Mouse (Mus musculus) cortical plate, adult 2 months (tissue): ENCODE results near the gene Cacna1c. TPM values are rescaled to one million over a fixed set of nuclear protein-coding genes. Genes with fewer than 3 reads are reported as not detected.

Experiments used
- H3K27ac ChIP-seq: fragments of 200-500 bp; 2 replicates; pipeline ENCODE4 v1.5.1; 2012; ENCODE audit warnings: low read length, control low read depth, inconsistent platforms; ENCODE audit not compliant: insufficient read depth
- H3K4me1 ChIP-seq: fragments of 200-500 bp; 2 replicates; pipeline ENCODE4 v1.6.1; 2011; ENCODE audit warnings: low read length; ENCODE audit not compliant: control insufficient read depth, insufficient read depth
- H3K4me3 ChIP-seq: fragments of 200-500 bp; 2 replicates; pipeline ENCODE4 v1.5.1; 2011; ENCODE audit warnings: mild to moderate bottlenecking, low read length, control low read depth; ENCODE audit not compliant: insufficient read depth
- CTCF ChIP-seq: fragments of 200-500 bp; IDR thresholded peaks from 2 replicates; pipeline ENCODE4 v1.5.1; 2011; ENCODE audit warnings: mild to moderate bottlenecking, control low read depth, low read length; ENCODE audit not compliant: insufficient read depth; ENCODE audit errors: extremely low read depth
- POLR2A ChIP-seq: fragments of 200-500 bp; IDR thresholded peaks from 2 replicates; pipeline ENCODE4 v1.6.1; 2011; ENCODE audit warnings: mild to moderate bottlenecking, low read length, control low read depth; ENCODE audit not compliant: insufficient read depth; ENCODE audit errors: extremely low read depth
- polyA plus RNA-seq: library from polyadenylated mRNA; depleted of rRNA; stranded (reverse); fragments of >200 nt; gene quantifications from 2 replicates; pipeline ENCODE4 v1.2.3, GENCODE M21; 2012

The Cacna1c gene
- polyA plus RNA-seq, 1 experiment: 15.9 TPM

GRCm38 (mm10) chr6:119175078-119175853, 21.0 kb downstream of the Cacna1c start, which contains the start of gene Dcp1b:
Gene Dcp1b (plus strand): TSS chr6:119175253.
- H3K27ac ChIP-seq: peak within 1 kb of the TSS; percentile 85
- peaks cover 6% of the 10 kb centered on the region for H3K4me1 ChIP-seq
- peak within 1 kb of the TSS; percentile 95 for H3K4me3 ChIP-seq
- TF ChIP-seq CTCF: no peak
- peak; percentile 21; the same call in 1 of the 2 replicates for TF ChIP-seq POLR2A

- peaks cover 6% of the 10 kb centered on the region for H3K4me1 ChIP-seq
- no peak for TF ChIP-seq CTCF
- no peak for TF ChIP-seq POLR2A
- peak overlapping the region; percentile 9; the same call in 1 of the 2 replicates for H3K27ac ChIP-seq
Measured at GRCm38 (mm10) chr6:119174307-119175074, 21.7 kb downstream of the Cacna1c start.

GRCm38 (mm10) chr6:119165677-119166076, 30.5 kb downstream of the Cacna1c start:
- Histone ChIP-seq H3K4me1 (no peaks in the 10 kb centered on the region), H3K4me3 (no peak overlapping the region), H3K27ac (no peak overlapping the region)
- TF ChIP-seq POLR2A (no peak), CTCF (no peak)

More at GRCm38 (mm10) chr6:119174307-119175074, 21.7 kb downstream of the Cacna1c start:
- peak overlapping the region; percentile 95 for H3K4me3 ChIP-seq

GRCm38 (mm10) chr6:119145109-119145508, 51.1 kb downstream of the Cacna1c start:
- no peak overlapping the region for H3K27ac ChIP-seq
- H3K4me3 ChIP-seq: no peak overlapping the region
- TF ChIP-seq CTCF: no peak
- no peak for TF ChIP-seq POLR2A
- H3K4me1 ChIP-seq: no peaks in the 10 kb centered on the region

- Histone ChIP-seq H3K4me3 (no peak overlapping the region), H3K4me1 (no peaks in the 10 kb centered on the region), H3K27ac (no peak overlapping the region)
- no peak for TF ChIP-seq CTCF
- TF ChIP-seq POLR2A: no peak
Measured at GRCm38 (mm10) chr6:119139561-119139960, 56.7 kb downstream of the Cacna1c start.

GRCm38 (mm10) chr6:119137768-119138167, 58.5 kb downstream of the Cacna1c start:
- Histone ChIP-seq H3K4me1 (no peaks in the 10 kb centered on the region), H3K4me3 (no peak overlapping the region), H3K27ac (no peak overlapping the region)
- no peak for TF ChIP-seq POLR2A
- TF ChIP-seq CTCF: no peak

GRCm38 (mm10) chr6:119132863-119133262, 63.4 kb downstream of the Cacna1c start:
- H3K4me1 ChIP-seq: peaks cover 9% of the 10 kb centered on the region
- no peak overlapping the region for H3K4me3 ChIP-seq
- no peak overlapping the region for H3K27ac ChIP-seq
- TF ChIP-seq CTCF (no peak), POLR2A (no peak)

- peaks cover 9% of the 10 kb centered on the region for H3K4me1 ChIP-seq
- H3K27ac ChIP-seq: no peak overlapping the region
- TF ChIP-seq POLR2A: no peak
- no peak for TF ChIP-seq CTCF
- no peak overlapping the region for H3K4me3 ChIP-seq
Measured at GRCm38 (mm10) chr6:119132111-119132735, 64.0 kb downstream of the Cacna1c start.

GRCm38 (mm10) chr6:119129664-119130063, 66.6 kb downstream of the Cacna1c start:
- TF ChIP-seq POLR2A: no peak
- TF ChIP-seq CTCF: peak; percentile 62
- H3K27ac ChIP-seq: no peak overlapping the region
- no peak overlapping the region for H3K4me3 ChIP-seq
- H3K4me1 ChIP-seq: peaks cover 9% of the 10 kb centered on the region

GRCm38 (mm10) chr6:119128521-119128920, 67.7 kb downstream of the Cacna1c start:
- H3K4me3 ChIP-seq: no peak overlapping the region
- TF ChIP-seq CTCF: no peak
- no peak for TF ChIP-seq POLR2A

More at GRCm38 (mm10) chr6:119128521-119128920, 67.7 kb downstream of the Cacna1c start:
- peaks cover 9% of the 10 kb centered on the region for H3K4me1 ChIP-seq
- H3K27ac ChIP-seq: no peak overlapping the region
